Mouse (Mus musculus) heart, postnatal 0 days (tissue): ENCODE measurements around the gene Mrpl33.

Experiments
- CTCF ChIP-seq: IDR thresholded peaks from 2 replicates; pipeline ENCODE4 v1.5.1; 2016; ENCODE audit warnings: antibody characterized with exemption, control low read depth, low read depth
- EP300 ChIP-seq: IDR thresholded peaks from 2 replicates; pipeline ENCODE4 v1.6.1; 2016; ENCODE audit warnings: antibody characterized with exemption, low read depth

GRCm38 (mm10) chr5:31606151-31606550 lies 9.4 kb downstream of the Mrpl33 start:
- TF ChIP-seq CTCF, result no peak
- no peak for TF ChIP-seq EP300
